Mouse (Mus musculus): ENCODE results near the gene Ptger2.

The Ptger2 gene

DNA sequence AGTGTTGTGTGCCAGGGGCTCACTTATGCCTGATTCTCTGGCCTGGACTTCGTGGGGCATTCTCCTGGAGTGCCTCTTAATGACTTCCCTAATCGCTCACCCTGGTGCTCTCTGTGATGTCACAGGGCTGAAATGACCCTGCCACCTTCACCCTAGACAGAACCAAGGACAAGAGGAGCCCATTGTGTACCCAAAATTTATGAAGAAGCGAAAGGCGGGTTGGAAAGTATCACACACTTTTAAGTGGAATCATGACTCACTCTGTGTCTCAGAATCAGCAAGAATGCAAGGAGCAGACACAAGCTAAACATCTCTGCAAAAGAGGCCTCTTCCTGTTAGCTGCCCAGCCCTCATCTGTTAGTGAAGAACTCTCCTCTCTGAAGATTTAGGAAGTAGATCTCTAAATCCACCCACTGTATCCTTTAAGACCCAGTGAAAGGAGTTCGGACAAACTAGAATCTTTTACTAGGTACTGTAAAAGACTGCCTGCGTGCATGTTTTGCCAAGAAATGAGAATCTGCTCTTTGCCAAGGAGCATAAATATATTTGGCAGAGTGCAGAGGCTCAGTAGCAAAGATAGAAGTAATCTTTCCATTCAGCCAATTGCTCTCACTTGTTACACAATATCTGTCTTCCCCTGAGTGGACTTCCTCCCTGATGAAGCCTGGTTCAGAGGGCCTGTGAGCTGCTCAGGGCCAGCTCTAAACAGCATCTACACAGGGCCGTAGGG lies 61.9 kb downstream of the Ptger2 start:
- peak; percentile 16 to 23 for DNase-seq

DNA sequence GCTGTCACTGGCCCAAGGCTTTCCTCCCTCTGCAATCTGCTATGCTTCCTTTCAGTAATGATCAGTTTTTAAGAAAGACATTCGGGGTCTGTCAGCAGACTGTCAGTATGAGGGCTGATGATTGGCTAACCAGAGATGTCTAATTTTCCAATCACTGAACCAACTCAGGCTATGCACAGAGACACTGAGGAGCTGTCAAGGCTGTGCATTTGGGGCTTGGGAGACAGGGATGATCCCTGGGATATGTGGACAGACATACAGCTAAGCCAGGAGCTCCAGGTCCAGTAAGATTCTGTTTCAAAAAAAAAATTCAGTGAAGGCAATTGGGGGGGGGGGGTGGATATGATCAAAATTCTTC lies 62.4 kb downstream of the Ptger2 start:
- DNase-seq = no peak

DNA sequence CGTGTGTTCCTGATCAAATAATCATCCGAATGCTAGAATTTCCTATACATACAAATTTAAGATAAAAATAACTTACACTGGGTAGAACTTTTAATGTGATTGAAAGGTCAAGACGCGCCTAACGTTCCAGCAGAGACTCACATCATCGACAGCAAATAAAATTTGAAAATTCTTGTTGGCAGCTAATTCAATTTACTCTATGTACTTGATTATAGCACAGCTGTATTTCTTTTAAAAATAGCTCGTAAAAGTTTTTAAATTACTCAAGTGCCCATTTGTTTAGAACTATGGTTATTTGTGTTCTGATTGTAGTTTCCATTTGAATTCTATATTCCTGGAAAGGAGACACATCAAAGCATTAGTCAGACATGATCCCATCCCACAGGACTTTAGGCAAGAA lies 63.1 kb downstream of the Ptger2 start:
- no peak for DNase-seq

All from kidney, postnatal 4 days (tissue).